Mouse (Mus musculus) mouse embryonic stem cell (cell line): Measurements from ENCODE around the gene Adcy9.

Experiments
- in situ Hi-C, 2 experiments: fragments of 300-500 bp; cut with MboI; formaldehyde crosslinking; loops; 1 replicate in 1 of 2; 3 replicates in 1 of 2; pipeline ENCODE4 v1.14.3; 2019 to 2020; ENCODE audit warnings: low sequenced_read_pairs in 2 of 2, low pct_unique_long_range_greater_than_20kb in 1 of 2, mixed read lengths in 1 of 2; ENCODE audit not compliant: unreplicated experiment in 1 of 2

The Adcy9 gene

DNA sequence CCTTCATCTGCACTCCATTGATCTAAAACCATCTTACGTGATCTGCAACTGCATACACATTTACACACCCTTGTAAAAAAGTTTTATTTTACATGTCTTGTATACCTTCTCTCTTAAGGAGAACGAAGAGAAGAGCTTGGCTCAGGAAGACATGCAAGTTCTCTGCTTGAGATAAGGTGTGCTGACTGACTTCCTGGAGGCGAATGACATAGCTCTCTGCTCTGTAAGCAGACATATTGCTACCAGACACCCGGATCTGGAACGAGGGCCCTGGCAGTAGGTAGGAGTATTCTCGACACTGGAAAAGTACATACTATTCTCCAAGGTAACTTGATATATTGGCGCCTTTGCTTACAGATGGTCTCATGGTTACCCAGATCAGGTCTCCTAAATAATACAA, 22.7 kb downstream of the Adcy9 start:
- in situ Hi-C loops, result no loop called here

DNA sequence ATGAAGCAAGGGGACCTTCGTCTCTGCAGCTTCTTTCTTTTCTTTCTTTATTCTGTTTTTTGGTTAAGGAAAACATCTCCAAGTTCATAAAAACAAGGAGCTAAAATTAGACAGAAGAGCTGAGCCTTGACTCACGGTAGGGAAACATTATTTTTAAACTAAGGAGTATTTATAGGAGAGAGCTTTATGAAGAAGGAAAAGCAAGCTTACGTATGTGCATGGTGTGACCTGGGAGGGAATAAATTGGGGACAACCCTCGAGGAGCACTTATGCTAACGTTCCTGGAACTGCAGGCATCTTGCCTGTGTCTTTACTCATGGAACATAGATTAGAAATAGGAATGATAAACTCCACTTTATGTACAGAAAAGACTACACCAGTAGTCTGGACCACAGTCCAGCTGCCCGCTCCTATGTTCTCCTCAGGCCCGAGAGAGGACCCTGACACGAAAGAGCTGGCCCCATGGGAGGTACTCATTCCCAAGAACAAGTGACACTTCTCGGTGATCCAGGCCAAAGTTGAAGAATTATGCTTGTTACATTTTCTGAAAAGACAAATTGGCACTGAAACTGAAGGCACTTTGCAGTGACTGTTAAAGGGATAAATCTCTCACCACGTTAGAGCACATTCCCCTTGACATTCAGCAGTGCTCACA, 24.5 kb downstream of the Adcy9 start:
- in situ Hi-C loops, result no loop called here

DNA sequence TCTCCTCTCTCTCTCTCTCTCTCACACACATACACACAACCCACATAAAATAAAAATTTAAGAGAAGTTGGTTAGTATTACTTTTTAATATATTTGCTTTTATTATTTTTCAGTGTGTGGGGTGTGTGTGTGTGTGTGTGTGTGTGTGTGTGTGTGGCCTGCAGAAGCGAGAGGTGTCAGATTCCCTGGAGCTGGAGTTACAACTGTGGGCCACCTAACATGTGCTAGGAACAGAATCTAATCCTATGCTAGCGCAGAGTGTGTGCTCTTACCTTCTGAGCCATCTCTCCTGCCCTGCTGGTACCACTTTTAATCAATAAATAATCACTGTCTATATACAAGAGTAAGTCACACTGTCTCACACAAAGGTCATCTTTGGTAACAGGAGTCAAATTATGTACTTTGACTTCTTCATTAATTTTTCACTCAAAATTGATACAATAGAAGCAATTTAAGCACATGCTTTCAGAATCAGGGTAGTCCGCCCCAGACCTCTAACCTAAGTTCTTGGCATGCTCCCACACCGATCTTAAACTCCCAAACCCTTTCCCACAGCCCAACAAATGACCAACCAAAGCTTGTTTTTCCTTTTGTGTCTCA, 25.2 kb downstream of the Adcy9 start:
- in situ Hi-C loops, result no loop called here

DNA sequence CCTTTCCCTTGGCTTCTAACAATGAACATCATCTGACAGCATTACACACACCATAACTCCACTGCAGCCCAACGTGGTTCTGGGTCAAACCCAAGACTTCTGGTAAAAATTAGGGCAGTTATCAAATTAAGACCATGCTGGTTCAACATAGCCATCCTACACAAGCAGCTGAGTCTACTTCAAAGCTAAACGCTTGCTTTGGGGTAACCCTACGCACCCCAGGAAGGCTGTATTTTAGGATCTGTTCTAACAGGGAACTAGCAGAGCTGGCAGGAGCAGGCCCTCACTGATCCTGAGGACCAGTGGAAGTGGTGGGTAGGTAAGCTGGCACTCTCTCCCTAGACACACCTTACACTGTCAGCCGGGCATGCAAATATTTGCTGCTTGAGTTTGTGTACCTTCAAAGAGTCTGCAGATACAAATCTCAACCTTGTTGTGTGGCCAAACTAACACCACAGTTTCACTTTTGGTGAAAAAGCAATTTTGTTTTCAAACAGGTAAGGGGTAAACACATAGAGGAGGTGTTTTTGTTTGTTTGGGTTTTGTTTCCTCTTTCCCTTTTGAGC, 36.7 kb downstream of the Adcy9 start:
- in situ Hi-C loops, result no loop called here

DNA sequence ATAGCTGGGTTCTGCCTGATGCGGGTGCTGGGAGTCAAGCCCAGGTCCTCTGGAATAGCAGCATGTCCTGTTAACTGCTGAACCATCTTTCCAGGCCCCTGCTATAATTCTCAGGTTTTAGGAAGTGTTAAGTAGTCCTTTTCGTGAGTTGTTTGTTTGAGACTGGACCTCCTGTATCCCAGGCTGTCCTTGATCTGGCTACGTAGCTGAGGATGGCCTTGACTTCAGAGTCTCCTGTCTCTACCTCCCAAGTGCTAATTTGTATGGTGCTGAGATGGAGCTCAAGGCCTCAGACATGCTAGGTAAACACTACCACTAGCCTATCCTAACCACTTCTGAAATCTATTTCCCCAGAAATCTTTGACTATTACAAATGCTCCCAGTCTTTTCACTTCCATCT, 37.9 kb downstream of the Adcy9 start:
- in situ Hi-C loops, result no loop called here

DNA sequence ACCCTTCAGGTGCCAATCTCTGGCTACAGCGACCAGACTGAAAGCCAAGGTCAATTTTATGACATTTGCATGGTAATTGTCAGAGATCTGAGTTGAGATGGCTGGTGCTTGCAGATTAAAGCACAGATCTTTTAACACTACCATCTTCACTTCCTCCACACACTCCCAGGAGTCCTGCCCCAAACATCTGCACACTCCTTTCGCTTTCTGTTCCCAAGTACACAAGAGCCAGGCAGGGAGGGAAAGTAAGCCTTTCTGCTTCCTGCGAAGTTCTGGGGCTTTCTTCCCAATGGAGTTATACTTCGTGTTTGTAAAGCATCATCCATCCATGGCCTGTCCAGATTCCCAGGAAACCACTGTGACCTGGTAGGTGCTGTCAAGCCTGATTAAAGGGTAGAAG, 38.8 kb downstream of the Adcy9 start:
- in situ Hi-C loops, result no loop called here

DNA sequence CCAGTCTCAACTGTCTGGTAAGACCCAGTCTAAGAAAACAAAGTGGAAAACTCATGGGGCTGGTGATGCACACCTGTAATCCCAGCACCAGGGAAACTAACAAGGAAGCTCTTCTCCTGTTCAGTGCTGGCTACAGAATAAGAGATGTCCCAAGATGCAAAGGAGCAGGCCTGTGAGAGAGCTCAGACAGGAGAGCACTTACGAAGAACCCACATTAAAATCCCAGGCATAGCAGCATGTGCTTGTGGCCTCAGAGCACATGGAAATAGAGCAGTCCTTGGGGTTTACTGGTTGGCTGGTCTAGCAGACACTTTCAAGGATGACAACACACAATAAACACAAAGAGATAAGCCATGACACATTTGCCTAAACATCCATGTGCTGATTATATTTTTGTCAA, 41.5 kb downstream of the Adcy9 start:
- in situ Hi-C loops, result no loop called here

DNA sequence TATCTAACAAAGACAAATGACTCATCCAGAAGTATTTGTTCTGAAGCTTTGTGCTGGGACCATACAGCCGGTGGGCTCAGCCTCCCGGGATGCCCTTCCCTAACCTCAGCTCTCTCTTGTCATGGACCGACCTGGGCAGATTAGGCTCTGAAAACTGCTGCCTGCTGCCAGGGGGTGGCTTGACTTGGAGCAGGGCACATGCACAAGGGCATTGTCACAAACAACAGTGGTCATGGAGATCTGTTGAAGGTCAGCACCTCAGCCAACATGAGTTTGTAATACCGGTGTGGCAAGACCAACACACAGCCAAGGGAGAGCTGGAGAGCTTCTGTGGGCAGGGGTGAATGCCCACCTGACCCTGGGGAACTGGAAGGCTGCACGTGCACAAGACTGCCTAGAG, 42.7 kb downstream of the Adcy9 start:
- in situ Hi-C loops, result no loop called here

DNA sequence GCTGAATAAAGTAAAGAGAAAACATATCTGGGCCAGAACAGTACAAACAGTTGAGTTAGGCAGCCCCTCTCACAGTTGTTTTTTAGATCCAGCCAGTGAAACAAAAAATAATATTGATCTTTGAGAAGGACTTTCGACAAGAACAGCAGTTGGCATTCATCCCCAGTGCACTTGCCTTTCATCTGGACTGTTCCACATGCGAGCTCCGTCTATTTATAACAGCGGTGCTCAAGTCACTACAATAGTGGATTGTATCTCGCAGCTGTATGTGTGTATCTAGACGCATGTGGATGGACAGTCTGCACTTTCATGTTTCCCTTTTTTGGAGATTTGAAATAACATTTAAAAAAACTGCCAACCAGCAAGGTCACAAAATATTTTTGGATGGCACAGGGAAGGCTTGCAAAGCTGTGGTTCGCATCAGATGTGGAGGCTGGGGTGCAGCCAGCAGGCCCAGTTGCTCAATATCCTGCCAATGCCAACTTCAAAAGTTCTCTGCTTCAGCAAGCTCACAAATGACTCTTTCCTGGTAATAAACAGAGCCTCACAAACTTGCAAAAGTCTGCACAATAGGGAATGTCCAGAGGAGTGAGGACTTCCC, 45.4 kb downstream of the Adcy9 start:
- in situ Hi-C loops, result no loop called here

DNA sequence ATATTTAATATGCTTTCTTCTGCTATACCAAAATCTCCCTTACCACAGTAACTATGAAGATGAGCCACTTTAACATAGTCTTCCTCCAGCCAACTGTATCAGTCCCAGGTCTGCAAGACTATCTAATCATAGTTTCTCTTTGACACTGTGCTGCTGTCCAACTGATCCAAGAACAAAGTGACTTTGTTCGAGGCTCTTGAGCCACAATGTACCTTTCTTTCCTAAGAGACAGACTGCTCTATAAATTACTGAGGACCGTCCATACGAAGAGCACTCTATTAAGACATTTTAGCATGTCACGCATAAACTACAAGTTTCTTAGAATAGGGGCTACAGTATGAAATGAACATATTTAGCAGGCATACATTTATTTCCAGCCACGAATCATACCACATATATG, 46.0 kb downstream of the Adcy9 start:
- in situ Hi-C loops, result no loop called here

DNA sequence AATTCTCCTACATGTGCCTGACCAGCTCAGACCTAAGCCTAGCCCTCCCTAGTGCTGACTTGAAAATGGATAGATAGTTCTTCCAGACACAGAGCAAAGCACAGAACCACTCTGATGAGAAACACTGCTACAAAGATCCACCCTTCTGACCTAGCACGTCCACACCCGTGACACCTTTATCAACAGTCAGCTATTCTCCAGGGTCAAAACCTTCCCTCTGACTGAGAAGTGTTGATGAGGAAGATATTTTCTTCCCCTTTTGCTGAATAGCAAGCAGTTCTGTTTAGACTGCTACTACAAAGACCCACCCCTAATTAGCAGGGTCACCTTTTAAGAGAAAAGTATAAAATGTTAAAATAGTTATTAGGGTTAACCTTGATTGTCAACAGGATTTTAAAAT, 49.3 kb downstream of the Adcy9 start:
- in situ Hi-C loops, result no loop called here

DNA sequence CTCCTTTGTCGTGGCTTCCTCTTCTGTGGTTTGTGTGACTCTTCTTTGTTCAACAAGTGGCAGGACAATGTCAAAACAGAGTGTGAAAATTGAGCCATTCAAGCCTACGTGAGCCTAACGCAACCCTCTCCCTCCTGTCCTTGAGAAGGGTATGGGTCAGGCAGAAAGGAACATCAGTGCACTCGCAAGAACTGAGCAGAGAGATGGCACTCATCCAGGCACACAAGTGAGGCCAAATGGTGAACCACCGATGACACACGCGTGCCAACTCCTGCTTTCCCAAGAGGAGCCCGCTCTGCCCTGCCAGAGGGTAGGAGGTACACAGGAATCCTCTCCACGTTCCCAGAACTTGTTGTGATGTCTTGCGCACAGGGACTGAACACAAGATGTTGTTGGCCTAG, 50.2 kb downstream of the Adcy9 start:
- in situ Hi-C loops, result no loop called here

DNA sequence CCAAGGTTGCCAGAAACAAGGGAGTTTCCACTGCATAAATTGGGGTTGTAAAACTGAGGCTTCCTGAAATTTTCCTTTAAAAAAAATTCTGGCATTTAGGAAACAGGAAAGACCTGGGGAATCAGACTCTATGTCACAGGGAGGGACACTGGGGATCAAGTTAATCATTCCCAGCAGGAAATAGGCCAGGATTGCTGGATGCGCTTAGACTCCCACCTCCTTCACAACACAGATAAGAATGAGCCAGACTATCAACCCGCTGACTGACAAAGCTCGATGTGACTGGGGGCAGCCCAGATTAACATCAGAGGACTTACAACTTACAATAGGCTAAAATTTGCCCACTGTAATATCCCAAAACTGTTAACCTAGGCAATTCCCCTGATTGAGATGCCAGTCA, 52.4 kb downstream of the Adcy9 start:
- in situ Hi-C loops, result no loop called here

DNA sequence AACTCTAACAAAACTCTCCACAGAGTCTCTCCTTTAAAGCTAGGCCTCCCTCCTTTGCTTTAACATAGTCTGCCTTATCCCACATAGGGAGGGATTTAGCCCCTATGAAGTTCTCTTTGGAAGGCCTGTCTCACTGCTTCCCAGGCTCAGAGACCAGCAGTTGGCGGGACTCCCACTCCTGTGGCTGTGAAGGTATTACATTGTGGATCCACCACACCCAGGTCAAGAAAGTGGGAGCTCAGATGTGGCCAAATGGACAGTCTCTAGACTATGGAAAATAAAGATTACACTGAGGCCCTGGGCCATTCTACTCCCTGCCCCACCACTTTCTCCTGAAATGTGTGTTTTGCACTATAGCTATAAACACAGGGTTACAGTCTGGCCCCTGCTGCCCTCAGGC, 53.0 kb downstream of the Adcy9 start:
- in situ Hi-C loops, result no loop called here

DNA sequence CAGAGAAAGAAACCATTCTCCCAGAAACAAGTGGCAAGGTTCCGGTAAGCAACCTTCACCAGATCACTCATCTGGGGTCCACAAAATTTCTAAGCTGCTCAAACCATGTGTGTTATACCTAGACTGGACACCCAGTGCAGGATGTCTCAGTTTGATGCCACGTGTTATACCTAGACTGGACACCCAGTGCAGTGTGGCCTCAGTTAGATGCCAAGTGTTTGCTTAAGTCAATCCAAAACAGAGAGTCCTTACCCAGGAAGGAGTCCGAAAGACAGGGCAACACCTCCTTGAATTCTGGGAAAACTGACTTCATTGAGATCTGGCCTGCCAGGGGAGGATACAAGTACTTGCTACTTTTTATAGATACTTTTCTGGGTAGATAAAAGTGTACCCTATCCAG, 53.6 kb downstream of the Adcy9 start:
- in situ Hi-C loops, result no loop called here

DNA sequence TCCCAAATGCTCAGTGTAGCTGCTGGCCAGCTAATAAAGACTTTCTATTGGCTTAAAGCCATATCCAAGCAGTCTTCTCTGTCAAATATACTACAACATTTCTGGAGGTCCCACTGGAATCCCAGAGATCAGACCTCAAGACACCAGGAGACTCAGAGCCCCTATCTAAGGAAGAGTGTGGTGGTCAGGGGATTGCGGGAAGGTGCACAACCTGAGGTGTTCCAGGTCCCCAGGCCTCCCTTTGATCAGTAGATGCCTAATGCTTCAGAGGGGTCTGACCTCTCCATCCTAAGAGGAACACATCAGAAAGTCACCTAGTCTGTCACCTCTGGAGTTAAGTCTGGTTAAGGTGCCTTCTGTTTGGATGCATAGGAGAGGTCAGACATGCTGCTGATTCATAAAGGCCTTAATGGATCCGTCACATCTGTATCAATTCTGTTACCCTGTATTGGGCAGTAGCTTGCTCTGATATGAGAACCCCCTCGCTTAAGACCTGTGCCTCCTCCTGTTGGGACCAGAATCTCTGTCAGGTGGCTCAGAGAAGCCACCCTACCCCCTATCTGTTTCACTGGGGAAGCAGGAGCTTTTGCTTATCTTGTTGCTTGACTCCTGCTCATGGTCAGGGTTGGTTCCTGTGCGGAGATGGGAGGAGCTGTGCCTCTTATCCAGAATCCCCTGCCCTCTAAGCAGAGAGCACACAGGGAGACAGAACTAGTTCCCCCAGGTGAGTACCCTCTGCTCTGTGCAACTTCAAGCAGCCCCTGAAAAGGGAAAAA, 56.8 kb downstream of the Adcy9 start:
- in situ Hi-C loops, result no loop called here

DNA sequence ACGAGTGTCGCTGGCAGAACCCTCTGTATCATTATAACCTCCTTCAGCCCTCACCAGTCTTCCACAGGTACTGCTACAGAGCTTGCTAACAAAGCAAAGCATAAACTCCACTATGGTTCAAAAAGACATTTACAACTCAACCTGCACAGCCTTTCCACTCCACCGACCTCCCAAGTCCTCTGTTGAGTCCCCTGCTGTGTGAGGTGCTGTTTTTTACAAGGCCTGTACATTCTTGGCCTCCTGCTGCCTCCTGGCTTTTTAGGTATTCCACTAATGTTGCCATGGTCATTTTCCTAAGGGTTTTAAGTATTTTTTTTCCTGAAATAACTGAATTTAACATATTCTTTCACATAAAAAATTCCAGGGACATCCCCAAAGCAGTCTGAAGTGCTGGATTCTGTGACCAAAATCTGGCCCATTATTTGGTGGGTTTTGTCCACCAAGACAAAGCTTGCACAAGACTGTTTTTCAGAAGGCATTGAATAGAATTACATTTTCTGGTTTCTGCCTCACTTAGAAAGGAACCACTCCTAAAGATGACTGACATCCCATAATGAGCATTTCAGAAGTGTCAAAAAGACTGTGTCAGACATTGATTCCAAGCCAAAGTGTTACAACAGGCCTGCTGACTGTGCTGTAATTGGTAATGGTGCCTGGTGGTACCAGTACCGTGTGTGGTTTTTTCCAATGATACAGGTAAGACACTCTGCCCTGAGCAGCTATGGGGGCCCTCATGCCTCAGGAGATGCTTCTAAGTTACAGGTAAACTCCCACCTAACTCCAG, 64.8 kb downstream of the Adcy9 start:
- in situ Hi-C loops, result no loop called here

DNA sequence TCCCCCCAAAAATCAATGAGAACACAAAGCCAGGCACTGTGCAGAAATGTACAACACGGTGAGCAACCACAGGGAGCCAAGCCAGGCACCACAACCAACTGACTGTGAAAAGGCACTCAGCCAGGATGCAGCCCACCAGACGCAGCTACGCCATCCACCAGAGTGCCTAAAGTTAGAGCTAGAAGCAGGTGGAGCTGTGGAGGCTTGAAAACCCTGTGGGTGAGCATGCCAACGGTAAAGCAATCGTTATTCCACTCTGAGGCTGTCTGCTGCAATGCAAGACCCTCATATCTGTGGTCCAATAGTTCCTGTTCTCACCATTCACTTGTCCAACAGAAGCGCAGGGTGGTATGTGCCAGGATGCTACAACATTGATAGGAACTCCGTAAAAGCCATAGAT, 77.7 kb downstream of the Adcy9 start:
- in situ Hi-C loops, result no loop called here
